Mouse (Mus musculus): Measurements from ENCODE around the gene D930007J09Rik. TPM values are rescaled to one million over a fixed set of nuclear protein-coding genes. Genes with fewer than 3 reads are reported as not detected.

D930007J09Rik gene
- polyA plus RNA-seq, 1 experiment from 2014 or later, result not detected

DNA sequence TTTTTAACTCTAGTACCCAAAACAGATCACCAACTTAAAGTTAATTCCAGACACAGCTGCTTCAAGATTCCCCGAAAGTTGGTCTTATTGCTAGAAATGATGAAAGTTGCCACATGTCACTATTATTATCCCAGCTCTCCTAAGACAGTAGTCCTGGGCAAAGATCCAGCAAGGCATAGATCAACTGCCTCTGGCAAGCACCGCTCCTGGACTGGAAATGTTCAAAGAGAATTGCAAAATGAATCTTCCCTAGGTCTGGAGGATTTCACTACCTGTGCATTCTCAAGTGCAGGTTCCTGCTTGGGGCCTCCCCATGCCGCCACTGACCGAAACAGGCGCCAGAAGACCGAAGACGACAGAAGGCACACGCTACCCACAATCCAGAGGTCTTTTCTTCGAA, 26.8 kb downstream of the D930007J09Rik start:
- no peaks in the 10 kb centered on the region for H3K27me3 ChIP-seq (ENCODE audit: poor library complexity, severe bottlenecking)
- H3K4me3 ChIP-seq, result no peak overlapping the region
- WGBS, result 94% methylated on average over 9 of the region's 9 CpGs
- DNase-seq (ENCODE audit: extremely low spot score, low spot score), result no peak
- H3K36me3 ChIP-seq (replicated peaks), result no peaks in the 10 kb centered on the region
- 0 out of 2 replicates have a peak, but pooled peaks cover 2% of the 10 kb centered on the region for H3K4me1 ChIP-seq
- H3K27ac ChIP-seq, result no peak overlapping the region
- H3K9me3 ChIP-seq, result no peaks in the 10 kb centered on the region

DNA sequence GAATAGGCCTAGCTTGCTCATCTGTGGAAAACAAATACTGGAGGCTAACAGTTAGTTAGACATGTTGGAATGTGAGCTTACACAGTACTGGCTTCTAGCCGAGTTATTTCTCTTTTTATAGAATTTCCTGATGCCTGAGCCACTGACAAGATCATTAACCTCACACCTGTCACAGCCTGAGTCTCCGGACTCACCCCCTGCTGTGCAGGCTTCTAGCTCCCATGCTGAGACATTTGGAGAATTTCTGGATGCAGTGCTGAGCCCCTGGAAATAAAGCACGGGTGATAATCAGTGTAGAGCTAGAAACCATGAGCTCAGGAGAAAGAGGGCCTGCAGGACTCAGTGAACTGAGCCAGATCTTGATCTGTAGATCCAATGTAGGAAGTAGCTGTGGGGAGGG, 32.7 kb downstream of the D930007J09Rik start:
- DNase-seq (ENCODE audit: extremely low spot score, low spot score), result no peak
- no peak overlapping the region for H3K4me3 ChIP-seq
- no peaks in the 10 kb centered on the region for H3K36me3 ChIP-seq (replicated peaks)
- no peaks in the 10 kb centered on the region for H3K27me3 ChIP-seq (ENCODE audit: poor library complexity, severe bottlenecking)
- H3K4me1 ChIP-seq, result peaks cover 4% of the 10 kb centered on the region; the same call in 1 of the 2 replicates
- H3K27ac ChIP-seq, result no peak overlapping the region
- H3K9me3 ChIP-seq, result no peaks in the 10 kb centered on the region
- WGBS, result 25% methylated on average over 3 of the region's 3 CpGs

DNA sequence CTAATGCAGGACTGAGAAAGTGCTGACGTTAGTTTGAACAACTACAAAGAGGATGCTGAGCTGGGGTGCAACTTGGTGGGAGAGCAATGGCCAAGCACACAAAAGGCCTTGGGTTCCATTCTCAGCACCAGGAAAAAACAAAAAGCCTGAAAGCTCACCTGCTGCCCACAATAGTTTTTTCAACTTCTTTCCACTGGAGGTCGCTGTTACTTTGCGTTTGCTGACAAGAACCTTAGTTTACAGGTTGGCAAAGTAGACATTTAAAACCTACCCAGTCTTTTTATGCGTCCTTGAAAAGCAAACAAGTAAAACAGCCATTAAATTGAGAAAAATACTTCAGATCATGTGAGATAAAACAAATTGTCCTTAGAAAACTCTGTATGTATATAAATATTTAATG, 34.5 kb downstream of the D930007J09Rik start:
- 9% methylated on average over 4 of the region's 4 CpGs for WGBS
- Histone ChIP-seq H3K27ac (no peak overlapping the region), H3K4me3 (no peak overlapping the region), H3K36me3 (replicated peaks) (no peaks in the 10 kb centered on the region), H3K27me3 (ENCODE audit: poor library complexity, severe bottlenecking) (no peaks in the 10 kb centered on the region), H3K4me1 (peaks cover 4% of the 10 kb centered on the region; the same call in 1 of the 2 replicates), H3K9me3 (no peaks in the 10 kb centered on the region)
- no peak for DNase-seq (ENCODE audit: extremely low spot score, low spot score)

DNA sequence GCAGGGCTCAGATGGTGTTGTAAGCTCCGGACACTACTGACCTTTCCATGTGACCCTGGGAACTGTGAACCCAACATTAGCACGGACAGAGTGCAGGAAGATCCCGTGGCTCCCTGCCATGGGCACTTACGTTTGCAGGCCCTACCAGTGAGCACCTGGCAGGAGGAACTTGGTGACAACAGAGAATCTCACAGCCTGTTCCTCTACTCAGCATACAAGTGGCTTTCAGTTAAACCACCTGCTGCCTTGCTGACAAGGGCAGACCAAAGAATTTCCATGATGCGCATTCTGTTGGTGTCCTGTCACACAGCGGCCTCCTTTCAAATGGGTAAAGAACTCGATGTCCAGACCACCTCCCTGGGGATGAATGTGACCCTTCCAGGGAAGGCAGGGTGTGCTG, 38.2 kb downstream of the D930007J09Rik start:
- 48% methylated on average over 7 of the region's 7 CpGs for WGBS
- Histone ChIP-seq H3K4me3 (no peak overlapping the region), H3K4me1 (no peaks in the 10 kb centered on the region), H3K9me3 (no peaks in the 10 kb centered on the region), H3K27ac (no peak overlapping the region), H3K27me3 (ENCODE audit: poor library complexity, severe bottlenecking) (no peaks in the 10 kb centered on the region), H3K36me3 (replicated peaks) (no peaks in the 10 kb centered on the region)
- no peak for DNase-seq (ENCODE audit: extremely low spot score, low spot score)

DNA sequence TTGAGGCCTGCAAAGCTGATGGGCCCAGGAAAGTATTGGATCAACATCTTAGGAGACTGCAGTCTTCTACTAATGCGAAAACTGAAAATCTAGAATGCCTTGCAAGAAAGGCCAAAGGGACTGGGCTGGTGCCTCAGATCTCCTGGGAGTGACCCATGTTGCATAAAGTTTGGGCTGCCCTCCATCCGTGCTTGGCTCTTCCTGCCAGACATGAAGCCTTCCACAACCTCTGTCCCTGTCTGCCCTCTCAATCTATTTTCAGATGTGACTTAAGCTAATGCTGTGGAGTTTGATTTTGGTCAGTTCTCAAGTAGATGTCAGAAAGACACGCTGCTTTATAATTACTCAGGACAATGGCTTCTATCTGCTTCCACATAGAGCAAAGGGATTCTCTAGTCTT, 39.5 kb downstream of the D930007J09Rik start:
- H3K36me3 ChIP-seq (replicated peaks), result no peaks in the 10 kb centered on the region
- H3K27me3 ChIP-seq (ENCODE audit: poor library complexity, severe bottlenecking), result no peaks in the 10 kb centered on the region
- 85% methylated on average over 3 of the region's 3 CpGs for WGBS
- peaks cover 8% of the 10 kb centered on the region for H3K4me1 ChIP-seq
- H3K27ac ChIP-seq, result no peak overlapping the region
- no peak overlapping the region for H3K4me3 ChIP-seq
- no peaks in the 10 kb centered on the region for H3K9me3 ChIP-seq
- no peak for DNase-seq (ENCODE audit: extremely low spot score, low spot score)

DNA sequence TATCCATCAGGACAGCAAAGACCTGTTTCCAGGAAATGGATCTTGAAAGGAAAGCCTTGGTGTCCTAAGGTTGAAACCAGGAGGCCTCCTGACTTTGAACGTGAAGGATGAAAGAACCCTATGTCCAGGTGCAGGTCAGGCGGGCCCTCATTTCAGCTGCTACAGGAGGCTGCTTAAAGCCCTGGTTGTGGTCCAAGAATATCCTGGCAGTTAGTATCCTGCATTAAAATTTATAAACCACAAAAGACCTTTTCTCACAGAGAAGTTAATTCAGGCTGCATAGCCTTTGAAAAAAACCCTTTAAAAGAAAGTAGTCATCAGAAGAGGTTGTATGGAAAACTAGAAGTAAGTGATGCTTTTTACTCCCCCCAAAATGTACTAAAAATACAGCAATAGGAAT, 41.9 kb downstream of the D930007J09Rik start:
- no peak overlapping the region for H3K4me3 ChIP-seq
- H3K27me3 ChIP-seq (ENCODE audit: poor library complexity, severe bottlenecking), result no peaks in the 10 kb centered on the region
- no peaks in the 10 kb centered on the region for H3K9me3 ChIP-seq
- H3K4me1 ChIP-seq, result peaks cover 8% of the 10 kb centered on the region
- 89% methylated on average over 2 of the region's 2 CpGs for WGBS
- H3K36me3 ChIP-seq (replicated peaks), result no peaks in the 10 kb centered on the region
- DNase-seq (ENCODE audit: extremely low spot score, low spot score), result no peak
- no peak overlapping the region for H3K27ac ChIP-seq

DNA sequence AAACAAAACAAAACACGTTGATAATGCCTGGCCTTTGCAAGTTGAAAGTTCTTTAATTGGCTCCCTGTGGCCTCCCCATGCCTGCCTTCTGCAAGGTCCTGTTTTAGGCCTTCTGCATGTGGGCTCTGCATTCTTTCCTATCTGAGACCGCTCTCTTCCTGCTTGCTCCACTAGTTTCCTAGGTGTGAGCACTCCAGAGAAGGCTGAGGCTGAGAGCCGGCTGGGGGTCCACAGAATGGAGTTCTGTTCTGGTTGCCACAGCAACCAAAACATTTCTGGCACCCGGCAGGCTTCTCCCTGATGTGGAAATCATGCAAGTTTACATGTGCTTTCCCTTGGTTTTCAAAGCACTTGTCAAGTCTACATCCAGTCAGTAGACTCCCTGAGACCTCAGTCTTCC, 43.6 kb downstream of the D930007J09Rik start:
- H3K36me3 ChIP-seq (replicated peaks), result no peaks in the 10 kb centered on the region
- H3K27me3 ChIP-seq (ENCODE audit: poor library complexity, severe bottlenecking), result no peaks in the 10 kb centered on the region
- H3K27ac ChIP-seq, result no peak overlapping the region
- no peak for DNase-seq (ENCODE audit: extremely low spot score, low spot score)
- 20% methylated on average over 4 of the region's 4 CpGs for WGBS
- H3K4me3 ChIP-seq, result no peak overlapping the region
- H3K4me1 ChIP-seq, result peaks cover 8% of the 10 kb centered on the region
- H3K9me3 ChIP-seq, result no peaks in the 10 kb centered on the region

Other genes starting within 250 kb of the D930007J09Rik start
- not detected in 2 replicates for gene Mylk4, start 18.9 kb downstream of the D930007J09Rik start, polyA plus RNA-seq (2016; fragmentation: Nextera tagmentation; extraction: Ambion mirVana)
- 13.0 and 15.7 TPM in 2 replicates for gene Wrnip1, start 811 bp downstream of the D930007J09Rik start, polyA plus RNA-seq (2016; fragmentation: Nextera tagmentation; extraction: Ambion mirVana)
- gene Serpinb1a, start 48.3 kb upstream of the D930007J09Rik start, polyA plus RNA-seq (2016; fragmentation: Nextera tagmentation; extraction: Ambion mirVana), result 0.53 and 0.88 TPM in 2 replicates
- not detected in 2 replicates for gene Serpinb1c, start 95.4 kb upstream of the D930007J09Rik start, polyA plus RNA-seq (2016; fragmentation: Nextera tagmentation; extraction: Ambion mirVana)
- 0.44 and 0.71 TPM in 2 replicates for gene Serpinb6b, start 162.4 kb upstream of the D930007J09Rik start, polyA plus RNA-seq (2016; fragmentation: Nextera tagmentation; extraction: Ambion mirVana)
- gene Serpinb9, start 200.4 kb upstream of the D930007J09Rik start, polyA plus RNA-seq (2016; fragmentation: Nextera tagmentation; extraction: Ambion mirVana), result 0.42 and 0.64 TPM in 2 replicates
- not detected in 2 replicates for gene Serpinb9b, start 224.6 kb upstream of the D930007J09Rik start, polyA plus RNA-seq (2016; fragmentation: Nextera tagmentation; extraction: Ambion mirVana)